Mouse (Mus musculus): Measurements from ENCODE around the gene Gabbr2.
"Not testable (repeated sequence)": the region's sequence is repeated elsewhere in the genome, so short reads cannot be mapped to it uniquely, and the experiment has no call there.

Gene Gabbr2

GRCm38 (mm10) chr4:46642924-46643675 lies 348.6 kb downstream of the Gabbr2 start:
- DNase-seq: peak; percentile 32

GRCm38 (mm10) chr4:46641283-46641682 lies 350.4 kb downstream of the Gabbr2 start:
- no peak for DNase-seq

DNA sequence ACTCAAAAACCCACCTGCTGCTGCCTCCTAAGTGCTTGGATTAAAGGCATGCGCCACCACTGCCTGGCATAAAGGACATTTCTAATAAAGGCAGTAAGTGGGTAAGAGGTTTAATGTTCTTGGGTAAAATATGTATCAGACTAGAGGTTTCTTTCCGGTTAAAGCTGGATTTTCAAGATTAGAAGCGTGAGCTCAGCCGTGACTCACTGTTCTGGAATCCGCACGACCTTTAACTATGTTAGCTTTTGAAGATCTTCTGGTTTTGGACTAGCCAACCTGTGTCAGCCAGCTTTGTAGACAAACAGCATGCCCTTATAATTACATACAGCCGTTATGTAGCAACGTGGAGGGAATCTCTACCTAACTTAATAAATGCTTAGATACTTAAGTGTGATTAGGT lies 351.8 kb downstream of the Gabbr2 start:
- no peak for DNase-seq

DNA sequence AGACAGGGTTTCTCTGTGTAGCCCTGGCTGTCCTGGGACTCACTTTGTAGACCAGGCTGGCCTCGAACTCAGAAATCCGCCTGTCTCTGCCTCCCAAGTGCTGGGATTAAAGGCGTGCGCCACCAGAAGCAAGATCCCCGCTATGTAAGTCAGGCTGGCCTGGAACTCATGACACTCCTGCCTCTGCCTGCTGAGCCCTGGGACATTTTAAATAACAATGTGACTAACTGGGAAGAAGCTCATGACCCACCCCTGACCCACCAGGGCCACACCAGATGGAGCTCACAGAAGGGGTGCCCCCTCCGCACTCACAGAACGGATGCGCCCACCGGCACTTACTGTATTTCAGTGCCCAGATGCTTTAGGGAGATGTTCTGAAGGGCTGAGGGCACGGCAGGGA lies 354.4 kb downstream of the Gabbr2 start:
- not testable (repeated sequence) for DNase-seq

- DNase-seq: no peak
Observed at GRCm38 (mm10) chr4:46635702-46636430, 355.8 kb downstream of the Gabbr2 start.

DNA sequence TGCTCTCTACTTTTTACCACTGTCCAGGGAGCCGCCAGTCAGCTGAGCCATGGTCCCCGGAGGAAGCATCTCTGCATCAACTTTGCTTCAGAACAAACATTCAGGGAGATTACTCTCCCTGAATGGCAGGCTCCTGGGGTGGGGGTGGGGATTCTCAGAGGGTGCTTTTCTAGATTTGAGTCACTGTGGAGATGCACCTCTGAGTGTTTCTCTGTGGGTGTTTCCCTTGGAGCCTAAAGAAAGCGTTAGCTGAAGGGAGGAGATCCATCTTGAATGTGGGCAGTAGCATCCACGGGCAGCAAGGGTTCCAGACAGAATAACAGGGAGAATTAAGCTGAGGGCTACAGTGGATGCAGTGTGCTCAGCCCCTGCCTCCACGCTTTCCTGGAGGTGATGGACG lies 356.8 kb downstream of the Gabbr2 start:
- DNase-seq: no peak

GRCm38 (mm10) chr4:46633565-46633964 lies 358.1 kb downstream of the Gabbr2 start:
- DNase-seq: not testable (repeated sequence)

- no peak for DNase-seq
Observed at GRCm38 (mm10) chr4:46632465-46632864, 359.2 kb downstream of the Gabbr2 start.

DNA sequence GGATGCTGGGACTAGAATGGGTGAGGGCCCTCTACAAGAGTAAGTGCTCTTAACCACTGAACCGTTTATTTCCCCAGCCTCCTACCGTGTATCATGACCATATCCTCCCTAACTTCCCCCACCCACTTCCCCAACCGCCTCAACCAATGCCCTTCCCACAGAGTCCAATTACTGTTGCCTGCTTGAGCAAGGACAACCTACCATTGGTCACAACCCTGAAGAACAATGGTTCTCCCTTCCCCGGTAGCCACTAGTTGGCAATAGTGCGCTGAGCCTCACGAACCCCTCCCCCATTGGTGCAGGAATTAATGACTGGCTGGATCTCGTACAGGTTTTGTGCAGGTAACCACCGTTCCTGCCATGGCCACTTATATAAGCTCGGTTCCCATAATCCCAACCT lies 361.3 kb downstream of the Gabbr2 start:
- peak; percentile 38 for DNase-seq

GRCm38 (mm10) chr4:46628873-46629272 lies 362.8 kb downstream of the Gabbr2 start:
- no peak for DNase-seq

DNA sequence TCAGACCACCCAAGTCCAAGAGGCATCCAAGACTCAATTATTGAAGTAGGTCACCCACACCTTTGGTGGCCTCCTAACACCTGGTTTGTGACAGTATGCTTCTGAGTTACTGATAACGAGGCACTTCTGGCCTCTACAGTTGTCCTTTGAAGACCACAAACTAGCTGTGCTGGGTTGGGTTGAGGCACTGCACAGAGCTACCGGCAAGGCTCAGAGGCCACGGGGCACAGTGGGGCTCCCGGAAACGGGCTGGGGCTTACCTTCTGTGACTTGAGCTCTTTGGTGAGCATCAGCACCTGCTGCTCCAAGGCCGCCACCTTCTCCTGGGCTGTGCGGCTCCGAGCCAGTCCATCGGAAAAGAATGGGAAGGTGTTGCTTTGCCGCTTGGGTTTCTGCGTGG lies 363.6 kb downstream of the Gabbr2 start:
- no peak for DNase-seq

DNA sequence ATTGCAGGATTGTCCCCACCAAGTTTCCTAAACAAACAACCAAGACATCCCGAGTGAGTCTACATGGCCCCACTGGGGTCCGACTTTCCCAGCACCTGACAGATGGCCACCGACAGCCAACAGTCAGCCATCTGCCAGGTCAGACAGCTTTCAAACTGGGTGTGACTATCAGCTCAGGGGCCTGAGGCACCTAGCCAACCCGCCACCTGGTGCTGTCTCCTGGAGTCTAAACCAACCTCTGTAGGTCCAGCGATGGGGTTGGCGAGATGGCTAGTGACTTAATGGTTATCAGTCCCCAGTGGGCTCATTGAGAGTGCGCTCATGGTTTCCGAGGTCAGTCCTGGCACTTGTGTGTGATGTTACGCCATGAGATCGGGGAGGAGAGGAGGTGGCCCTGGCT lies 366.6 kb downstream of the Gabbr2 start:
- DNase-seq: no peak

DNA sequence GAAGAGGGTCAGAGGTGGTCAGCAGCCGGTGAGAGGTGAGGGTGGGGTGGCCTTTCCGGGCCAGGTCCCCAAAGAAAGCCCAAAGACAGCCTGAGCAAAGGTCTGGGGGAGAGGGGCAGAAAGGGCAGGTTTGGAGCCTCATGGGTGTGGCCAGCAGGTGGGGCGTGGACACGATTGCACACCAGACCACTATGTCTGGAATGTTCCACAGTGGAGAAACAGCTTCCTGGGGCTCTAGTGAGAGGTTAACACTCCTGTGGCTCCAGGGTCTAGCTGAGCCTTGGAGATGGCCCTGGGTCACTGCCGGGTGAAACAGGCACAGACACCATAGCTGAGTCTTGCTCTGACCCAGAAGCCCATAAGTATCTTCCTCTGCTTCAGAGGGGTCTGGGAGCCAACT lies 368.7 kb downstream of the Gabbr2 start:
- DNase-seq: no peak

DNA sequence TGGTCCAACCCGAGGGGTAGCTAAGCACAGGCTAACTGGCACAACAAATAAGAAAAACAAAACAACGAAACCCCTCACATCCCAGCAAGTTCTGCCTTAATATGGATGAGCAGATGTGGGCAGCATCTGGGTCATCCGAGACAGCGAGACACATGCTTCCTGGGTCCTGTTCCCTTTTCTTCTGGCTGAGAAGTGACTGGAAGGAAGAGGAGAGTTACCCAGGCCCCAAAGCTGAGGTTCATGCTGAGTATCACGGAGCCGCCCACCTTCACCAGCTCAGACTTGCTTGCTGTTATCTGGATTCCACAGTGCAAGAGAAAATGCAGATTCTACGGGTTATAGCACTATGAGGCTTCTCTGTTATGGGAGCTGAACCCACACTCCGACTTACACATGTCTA lies 370.7 kb downstream of the Gabbr2 start:
- no peak for DNase-seq

- DNase-seq: peak; percentile 62
Observed at GRCm38 (mm10) chr4:46620330-46620729, 371.3 kb downstream of the Gabbr2 start.

GRCm38 (mm10) chr4:46618196-46618817 lies 373.4 kb downstream of the Gabbr2 start:
- DNase-seq: peak; percentile 42

DNA sequence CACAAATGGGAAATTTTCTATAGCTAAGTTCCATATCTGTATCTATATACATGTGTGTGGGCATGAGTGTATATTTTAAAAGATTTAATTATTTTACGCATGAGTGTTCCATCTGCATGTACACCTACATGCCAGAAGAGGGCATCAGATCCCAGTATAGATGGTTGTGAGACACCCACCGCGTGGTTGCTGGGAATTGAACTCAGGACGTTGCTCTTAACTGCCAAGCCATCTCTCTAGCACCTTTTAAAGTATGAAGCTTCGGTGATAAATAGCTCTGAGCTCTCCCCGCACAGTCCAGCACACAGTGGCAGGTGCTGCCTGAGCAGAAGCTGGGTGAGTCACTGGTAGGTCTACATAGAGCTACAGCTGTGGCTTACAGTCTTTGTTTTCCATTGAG lies 374.3 kb downstream of the Gabbr2 start:
- DNase-seq: no peak

- DNase-seq: peak; percentile 42
Observed at GRCm38 (mm10) chr4:46614641-46615040, 377.0 kb downstream of the Gabbr2 start.

DNA sequence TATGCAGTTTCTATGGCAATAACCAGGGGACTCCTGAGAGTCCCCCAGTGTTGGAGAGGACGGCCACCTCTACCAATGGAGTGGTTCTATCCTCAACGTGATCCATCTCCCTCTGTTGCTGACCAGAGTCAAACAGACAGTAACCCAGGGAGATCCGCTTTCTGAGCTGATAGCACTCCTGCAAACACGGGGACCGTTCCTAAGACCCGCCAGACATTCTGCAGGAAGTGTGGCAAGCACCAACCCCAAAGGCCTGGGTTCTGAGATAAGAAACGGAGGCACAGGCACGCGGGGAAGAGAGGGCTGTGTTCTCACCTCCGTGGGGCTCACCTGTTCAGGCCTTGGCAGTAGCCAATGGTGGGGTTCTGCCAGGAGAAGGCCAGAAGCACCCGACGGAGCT lies 378.1 kb downstream of the Gabbr2 start:
- no peak for DNase-seq
